In the genomic region with DNA sequence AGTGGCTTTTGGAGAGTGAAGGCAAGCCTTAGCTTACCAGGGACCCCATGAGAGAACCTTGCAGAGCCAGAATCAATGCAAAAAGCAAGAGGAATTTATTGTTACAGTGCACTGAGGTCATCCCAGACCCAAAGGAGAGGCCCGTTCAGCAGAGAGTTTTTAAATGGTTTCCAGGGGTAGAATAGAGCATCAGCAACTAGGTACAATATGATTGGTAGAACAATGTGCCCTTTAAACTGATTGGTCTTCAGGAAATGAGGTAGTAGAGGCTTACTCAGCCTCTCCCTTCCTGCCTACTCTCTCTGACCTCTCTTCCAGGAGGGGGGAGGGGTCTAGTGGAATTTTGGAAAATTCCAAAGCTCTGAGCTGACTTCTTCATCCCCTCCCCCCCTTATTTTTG, we compare ENCODE assay signal across 25 mouse cellular contexts. TPM values are rescaled to one million over a fixed set of nuclear protein-coding genes. Genes with fewer than 3 reads are reported as not detected.
DNase-seq lines count a peak whose midpoint lies in the region; ATAC-seq and TF ChIP-seq lines count a peak whose summit lies in the region.
"Had no signal": no experiment of that assay in that cellular context is flagged by ENCODE, and none has a peak within 500 bp of the region (broad histone marks: within the 10 kb centered on the region; RNA-seq: fewer than 3 reads in every experiment).

No protein-coding gene starts in this region.

- TF ChIP-seq EP300 in liver, postnatal 0 days (IDR thresholded peaks at IDR 0.05; ENCODE audit: low read depth), result no peak

- no peak overlapping the region for H3K27ac ChIP-seq in limb, embryonic 10.5 days
- no peak overlapping the region for H3K27ac ChIP-seq in liver, postnatal 0 days (ENCODE audit: low read depth)
- H3K27ac ChIP-seq: embryonic facial prominence, embryonic 10.5 days; embryonic facial prominence, embryonic 12.5 days; forebrain, embryonic 13.5 days; forebrain, embryonic 15.5 days had no signal

- no peak overlapping the region for H3K4me2 ChIP-seq in liver, postnatal 0 days (ENCODE audit: low read depth, low read length)
- H3K4me2 ChIP-seq: embryonic facial prominence, embryonic 12.5 days; forebrain, embryonic 13.5 days; forebrain, embryonic 15.5 days had no signal

- DNase-seq in ES-CJ7 (ENCODE audit: low read depth, low spot score) (peak; percentile 71), R1 (ENCODE audit: low read depth, low spot score) (peak; percentile 88)
- DNase-seq in Muller cell, postnatal 12 days (ENCODE audit: inconsistent ontology term), result peak; percentile 66
- no peak for DNase-seq in limb, embryonic 10.5 days (ENCODE audit: low spot score)
- DNase-seq in kidney, postnatal 10 days, result no peak
- DNase-seq in adrenal gland, postnatal 25 days, result no peak
- no peak for DNase-seq in liver, postnatal 0 days
- DNase-seq: adrenal gland, adult 8-10 months; adrenal gland, postnatal 14 days; B cell, adult 2 months; cerebellum, adult 11 months; cerebellum, adult 18-20 months; cerebellum, adult 9-10 months; cerebellum, postnatal 10 days; cerebellum, postnatal 25 days; forebrain, postnatal 0 days had no signal

- TF ChIP-seq CTCF in liver, postnatal 0 days (IDR thresholded peaks at IDR 0.05; ENCODE audit: low read depth), result no peak

- H3K4me1 ChIP-seq in limb, embryonic 10.5 days, result no peaks in the 10 kb centered on the region; the same call in 1 of the 2 replicates
- H3K4me1 ChIP-seq in liver, postnatal 0 days (ENCODE audit: insufficient read depth), result no peaks in the 10 kb centered on the region
- H3K4me1 ChIP-seq: embryonic facial prominence, embryonic 10.5 days; embryonic facial prominence, embryonic 12.5 days; forebrain, embryonic 13.5 days; forebrain, embryonic 15.5 days had no signal

- no peaks in the 10 kb centered on the region for H3K27me3 ChIP-seq in limb, embryonic 10.5 days (ENCODE audit: low read depth, poor library complexity, severe bottlenecking)
- no peaks in the 10 kb centered on the region for H3K27me3 ChIP-seq in liver, postnatal 0 days (ENCODE audit: insufficient read depth, low read length)
- H3K27me3 ChIP-seq: CH12.LX; embryonic facial prominence, embryonic 12.5 days; forebrain, embryonic 13.5 days; forebrain, embryonic 15.5 days; Patski had no signal

- ATAC-seq in liver, postnatal 0 days, result no peak
- ATAC-seq: activated CD4-positive, CD25-positive, alpha-beta regulatory T cell, adult 4 months; CD4-positive, CD25-positive, alpha-beta regulatory T cell, adult 4 months; forebrain, embryonic 13.5 days; forebrain, embryonic 15.5 days; forebrain, postnatal 0 days; Patski had no signal

- H3K36me3 ChIP-seq in limb, embryonic 10.5 days, result no peaks in the 10 kb centered on the region
- no peaks in the 10 kb centered on the region for H3K36me3 ChIP-seq in liver, postnatal 0 days (replicated peaks; ENCODE audit: insufficient read depth, low read length)
- H3K36me3 ChIP-seq: embryonic facial prominence, embryonic 10.5 days; embryonic facial prominence, embryonic 12.5 days; forebrain, embryonic 15.5 days; G1E had no signal

- H3K9ac ChIP-seq in liver, postnatal 0 days (replicated peaks), result no peak overlapping the region
- H3K9ac ChIP-seq: embryonic facial prominence, embryonic 12.5 days; forebrain, embryonic 13.5 days; forebrain, embryonic 15.5 days; forebrain, postnatal 0 days had no signal

- no peak overlapping the region for H3K4me3 ChIP-seq in limb, embryonic 10.5 days
- H3K4me3 ChIP-seq in liver, postnatal 0 days (ENCODE audit: low read depth, low read length), result no peak overlapping the region
- H3K4me3 ChIP-seq: embryonic facial prominence, embryonic 10.5 days; embryonic facial prominence, embryonic 12.5 days; forebrain, embryonic 13.5 days; forebrain, embryonic 15.5 days had no signal

- H3K9me3 ChIP-seq in limb, embryonic 10.5 days (replicated peaks), result no peaks in the 10 kb centered on the region
- no peaks in the 10 kb centered on the region for H3K9me3 ChIP-seq in liver, postnatal 0 days (ENCODE audit: low read length)
- H3K9me3 ChIP-seq: forebrain, embryonic 13.5 days; forebrain, embryonic 15.5 days; G1E had no signal

- WGBS in limb, embryonic 10.5 days, result 72% methylated on average over 1 of the region's 1 CpGs
- WGBS in liver, postnatal 0 days (ENCODE audit: insufficient replicate concordance), result 79% methylated on average over 1 of the region's 1 CpGs

RNA-seq across cellular contexts. Expression of gene Gsap, which starts 59.2 kb away (rescaled TPM):
- polyA plus RNA-seq in limb, embryonic 10.5 days (2016; fragmentation: Nextera tagmentation; extraction: Ambion mirVana), result 0.50 and 1.3 TPM in 2 replicates
- 3.6 and 6.7 TPM in 2 replicates for total RNA-seq in adrenal gland, postnatal 25 days (2021)
- 2.9 and 3.2 TPM in 2 replicates for polyA plus RNA-seq in liver, postnatal 0 days (2015; fragmentation: Nextera tagmentation; extraction: Ambion mirVana)
- polyA plus RNA-seq: G1E had no signal

Comparison
In these comparisons a context has a peak if more than half of its experiments do, and no peak if none do; other contexts are left out.
1. DNase-seq: peak in ES-CJ7 (single experiment), Muller cell, postnatal 12 days (single experiment) and R1 (single experiment); none in limb, embryonic 10.5 days (single experiment), kidney, postnatal 10 days (single experiment), adrenal gland, postnatal 25 days (single experiment) and liver, postnatal 0 days (single experiment).